Mouse (Mus musculus): ENCODE results near the gene Trim46. TPM values are rescaled to one million over a fixed set of nuclear protein-coding genes. Genes with fewer than 3 reads are reported as not detected.

Trim46 gene
- polyA plus RNA-seq, 1 experiment from 2014 or later = 4.9 TPM

GRCm38 (mm10) chr3:89247466-89247865 is 1.4 kb upstream of the Trim46 start:
- ATAC-seq (ENCODE audit: insufficient number of reproducible peaks, insufficient read depth, low FRiP score, low read depth) = no peak
- Histone ChIP-seq H3K27ac (ENCODE audit: low read length) (no peak overlapping the region), H3K4me3 (ENCODE audit: low read depth, low read length) (peak overlapping the region; percentile 71; the same call in 1 of the 2 replicates), H3K4me2 (replicated peaks; ENCODE audit: low read depth, low read length) (peak overlapping the region; percentile 79), H3K36me3 (ENCODE audit: control insufficient read depth, insufficient read depth, low read length) (peaks cover 5% of the 10 kb centered on the region; the same call in 1 of the 2 replicates), H3K27me3 (ENCODE audit: control insufficient read depth, insufficient read depth, low read length) (no peaks in the 10 kb centered on the region), H3K9me3 (ENCODE audit: control insufficient read depth, low read depth, low read length) (no peaks in the 10 kb centered on the region), H3K4me1 (ENCODE audit: control insufficient read depth, insufficient read depth, low read length) (peaks cover 30% of the 10 kb centered on the region), H3K9ac (replicated peaks; ENCODE audit: low read depth, low read length) (peak overlapping the region; percentile 72; the same call in 1 of the 2 replicates)
- WGBS = 92% methylated on average over 4 of the region's 4 CpGs

- Histone ChIP-seq H3K27me3 (ENCODE audit: control insufficient read depth, insufficient read depth, low read length) (no peaks in the 10 kb centered on the region), H3K27ac (ENCODE audit: low read length) (peak within 1 kb of the TSS; percentile 61; the same call in 1 of the 2 replicates), H3K9me3 (ENCODE audit: control insufficient read depth, low read depth, low read length) (no peaks in the 10 kb centered on the region), H3K36me3 (ENCODE audit: control insufficient read depth, insufficient read depth, low read length) (peaks cover 5% of the 10 kb centered on the region; the same call in 1 of the 2 replicates), H3K4me3 (ENCODE audit: low read depth, low read length) (peak within 1 kb of the TSS; percentile 71), H3K4me1 (ENCODE audit: control insufficient read depth, insufficient read depth, low read length) (peaks cover 20% of the 10 kb centered on the region), H3K4me2 (replicated peaks; ENCODE audit: low read depth, low read length) (peak within 1 kb of the TSS; percentile 79), H3K9ac (replicated peaks; ENCODE audit: low read depth, low read length) (peak within 1 kb of the TSS; percentile 72)
- peak; percentile 8; the same call in 1 of the 2 replicates for ATAC-seq (ENCODE audit: insufficient number of reproducible peaks, insufficient read depth, low FRiP score, low read depth)
- 5% methylated on average over 20 of the region's 20 CpGs for WGBS
Observed at GRCm38 (mm10) chr3:89245688-89246171, 379 bp downstream of the Trim46 start, which contains the start of gene Krtcap2. TSS of gene Krtcap2 (plus strand) at chr3:89245966.

GRCm38 (mm10) chr3:89244982-89245687 is 974 bp downstream of the Trim46 start:
- Histone ChIP-seq H3K4me1 (ENCODE audit: control insufficient read depth, insufficient read depth, low read length) (peaks cover 20% of the 10 kb centered on the region), H3K27me3 (ENCODE audit: control insufficient read depth, insufficient read depth, low read length) (no peaks in the 10 kb centered on the region), H3K4me2 (replicated peaks; ENCODE audit: low read depth, low read length) (peak overlapping the region; percentile 52), H3K36me3 (ENCODE audit: control insufficient read depth, insufficient read depth, low read length) (peaks cover 5% of the 10 kb centered on the region; the same call in 1 of the 2 replicates), H3K9ac (replicated peaks; ENCODE audit: low read depth, low read length) (0 out of 2 replicates have a peak overlapping the region, but pooled peaks have one; percentile 11), H3K27ac (ENCODE audit: low read length) (peak overlapping the region; percentile 39; the same call in 1 of the 2 replicates), H3K4me3 (ENCODE audit: low read depth, low read length) (peak overlapping the region; percentile 33), H3K9me3 (ENCODE audit: control insufficient read depth, low read depth, low read length) (no peaks in the 10 kb centered on the region)
- under 1% methylated on average over 24 of the region's 26 CpGs for WGBS
- no peak for ATAC-seq (ENCODE audit: insufficient number of reproducible peaks, insufficient read depth, low FRiP score, low read depth)

GRCm38 (mm10) chr3:89244158-89244981 is 1.7 kb downstream of the Trim46 start:
- H3K4me2 ChIP-seq (replicated peaks; ENCODE audit: low read depth, low read length) = peak overlapping the region; percentile 52
- H3K27ac ChIP-seq (ENCODE audit: low read length) = no peak overlapping the region
- peak overlapping the region; percentile 33 for H3K4me3 ChIP-seq (ENCODE audit: low read depth, low read length)
- H3K36me3 ChIP-seq (ENCODE audit: control insufficient read depth, insufficient read depth, low read length) = peaks cover 1% of the 10 kb centered on the region; the same call in 1 of the 2 replicates
- no peaks in the 10 kb centered on the region for H3K27me3 ChIP-seq (ENCODE audit: control insufficient read depth, insufficient read depth, low read length)
- ATAC-seq (ENCODE audit: insufficient number of reproducible peaks, insufficient read depth, low FRiP score, low read depth) = peak; percentile 20; the same call in 1 of the 2 replicates
- peaks cover 20% of the 10 kb centered on the region for H3K4me1 ChIP-seq (ENCODE audit: control insufficient read depth, insufficient read depth, low read length)
- no peaks in the 10 kb centered on the region for H3K9me3 ChIP-seq (ENCODE audit: control insufficient read depth, low read depth, low read length)
- WGBS = 14% methylated on average over 25 of the region's 25 CpGs
- 0 out of 2 replicates have a peak overlapping the region, but pooled peaks have one; percentile 11 for H3K9ac ChIP-seq (replicated peaks; ENCODE audit: low read depth, low read length)

- Histone ChIP-seq H3K4me3 (ENCODE audit: low read depth, low read length) (no peak overlapping the region), H3K9ac (replicated peaks; ENCODE audit: low read depth, low read length) (no peak overlapping the region), H3K4me2 (replicated peaks; ENCODE audit: low read depth, low read length) (peak overlapping the region; percentile 52), H3K27me3 (ENCODE audit: control insufficient read depth, insufficient read depth, low read length) (no peaks in the 10 kb centered on the region), H3K27ac (ENCODE audit: low read length) (no peak overlapping the region), H3K9me3 (ENCODE audit: control insufficient read depth, low read depth, low read length) (no peaks in the 10 kb centered on the region), H3K4me1 (ENCODE audit: control insufficient read depth, insufficient read depth, low read length) (peaks cover 20% of the 10 kb centered on the region), H3K36me3 (ENCODE audit: control insufficient read depth, insufficient read depth, low read length) (no peaks in the 10 kb centered on the region)
- 10% methylated on average over 14 of the region's 14 CpGs for WGBS
- no peak for ATAC-seq (ENCODE audit: insufficient number of reproducible peaks, insufficient read depth, low FRiP score, low read depth)
Observed at GRCm38 (mm10) chr3:89243609-89244008, 2.5 kb downstream of the Trim46 start.

GRCm38 (mm10) chr3:89242331-89242895 is 3.7 kb downstream of the Trim46 start:
- 70% methylated on average over 9 of the region's 9 CpGs for WGBS
- Histone ChIP-seq H3K4me1 (ENCODE audit: control insufficient read depth, insufficient read depth, low read length) (peaks cover 20% of the 10 kb centered on the region), H3K4me3 (ENCODE audit: low read depth, low read length) (no peak overlapping the region), H3K9ac (replicated peaks; ENCODE audit: low read depth, low read length) (no peak overlapping the region), H3K36me3 (ENCODE audit: control insufficient read depth, insufficient read depth, low read length) (no peaks in the 10 kb centered on the region), H3K27me3 (ENCODE audit: control insufficient read depth, insufficient read depth, low read length) (no peaks in the 10 kb centered on the region), H3K4me2 (replicated peaks; ENCODE audit: low read depth, low read length) (no peak overlapping the region), H3K9me3 (ENCODE audit: control insufficient read depth, low read depth, low read length) (no peaks in the 10 kb centered on the region), H3K27ac (ENCODE audit: low read length) (no peak overlapping the region)
- ATAC-seq (ENCODE audit: insufficient number of reproducible peaks, insufficient read depth, low FRiP score, low read depth) = no peak

- no peak overlapping the region for H3K4me2 ChIP-seq (replicated peaks; ENCODE audit: low read depth, low read length)
- H3K4me1 ChIP-seq (ENCODE audit: control insufficient read depth, insufficient read depth, low read length) = no peaks in the 10 kb centered on the region; the same call in 1 of the 2 replicates
- no peaks in the 10 kb centered on the region for H3K9me3 ChIP-seq (ENCODE audit: control insufficient read depth, low read depth, low read length)
- H3K27ac ChIP-seq (ENCODE audit: low read length) = no peak overlapping the region
- H3K36me3 ChIP-seq (ENCODE audit: control insufficient read depth, insufficient read depth, low read length) = no peaks in the 10 kb centered on the region
- no peak overlapping the region for H3K9ac ChIP-seq (replicated peaks; ENCODE audit: low read depth, low read length)
- 47% methylated on average over 11 of the region's 12 CpGs for WGBS
- H3K27me3 ChIP-seq (ENCODE audit: control insufficient read depth, insufficient read depth, low read length) = no peaks in the 10 kb centered on the region
- ATAC-seq (ENCODE audit: insufficient number of reproducible peaks, insufficient read depth, low FRiP score, low read depth) = no peak
- H3K4me3 ChIP-seq (ENCODE audit: low read depth, low read length) = no peak overlapping the region
Observed at GRCm38 (mm10) chr3:89238494-89238893, 7.6 kb downstream of the Trim46 start.

- H3K4me2 ChIP-seq (replicated peaks; ENCODE audit: low read depth, low read length) = no peak overlapping the region
- no peaks in the 10 kb centered on the region for H3K9me3 ChIP-seq (ENCODE audit: control insufficient read depth, low read depth, low read length)
- no peak overlapping the region for H3K9ac ChIP-seq (replicated peaks; ENCODE audit: low read depth, low read length)
- H3K4me1 ChIP-seq (ENCODE audit: control insufficient read depth, insufficient read depth, low read length) = no peaks in the 10 kb centered on the region; the same call in 1 of the 2 replicates
- no peak overlapping the region for H3K4me3 ChIP-seq (ENCODE audit: low read depth, low read length)
- H3K27ac ChIP-seq (ENCODE audit: low read length) = no peak overlapping the region
- ATAC-seq (ENCODE audit: insufficient number of reproducible peaks, insufficient read depth, low FRiP score, low read depth) = no peak
- 93% methylated on average over 21 of the region's 21 CpGs for WGBS
- no peaks in the 10 kb centered on the region for H3K36me3 ChIP-seq (ENCODE audit: control insufficient read depth, insufficient read depth, low read length)
- H3K27me3 ChIP-seq (ENCODE audit: control insufficient read depth, insufficient read depth, low read length) = no peaks in the 10 kb centered on the region
Observed at GRCm38 (mm10) chr3:89237682-89238081, 8.4 kb downstream of the Trim46 start.
